Mouse (Mus musculus) bone marrow, adult 2 months (tissue): Measurements from ENCODE around the gene Slc7a7.

ENCODE experiments used
- CTCF ChIP-seq: fragments of 200-500 bp; IDR thresholded peaks from 2 replicates; pipeline ENCODE4 v1.5.1; 2011; ENCODE audit warnings: low read length, control low read depth; ENCODE audit not compliant: control insufficient read depth, insufficient read depth
- POLR2A ChIP-seq: fragments of 200-500 bp; IDR thresholded peaks from 2 replicates; pipeline ENCODE4 v1.6.1; 2011; ENCODE audit warnings: low read depth, mild to moderate bottlenecking, control low read depth, low read length, borderline replicate concordance; ENCODE audit not compliant: control insufficient read depth

GRCm38 (mm10) chr14:54440538-54440937, 23.0 kb upstream of the Slc7a7 start:
- TF ChIP-seq CTCF (no peak), POLR2A (no peak)
